Mouse (Mus musculus) sigmoid colon, adult 10 weeks (tissue): Measurements from ENCODE around the gene Muc3. TPM values are rescaled to one million over a fixed set of nuclear protein-coding genes. Genes with fewer than 3 reads are reported as not detected.

Source experiments
- polyA plus RNA-seq: library from polyadenylated mRNA; stranded (reverse); fragments of 350-450 nt; fragmentation: Illumina TruSeq; extraction: RNeasy Lipid Tissue Mini Kit (QIAGEN cat#74804); gene quantifications from one replicate; pipeline ENCODE4 v1.2.3, GENCODE M21; 2014; ENCODE audit warnings: low read depth, low replicate concordance

Muc3 gene
- 1,955 TPM for polyA plus RNA-seq

DNA sequence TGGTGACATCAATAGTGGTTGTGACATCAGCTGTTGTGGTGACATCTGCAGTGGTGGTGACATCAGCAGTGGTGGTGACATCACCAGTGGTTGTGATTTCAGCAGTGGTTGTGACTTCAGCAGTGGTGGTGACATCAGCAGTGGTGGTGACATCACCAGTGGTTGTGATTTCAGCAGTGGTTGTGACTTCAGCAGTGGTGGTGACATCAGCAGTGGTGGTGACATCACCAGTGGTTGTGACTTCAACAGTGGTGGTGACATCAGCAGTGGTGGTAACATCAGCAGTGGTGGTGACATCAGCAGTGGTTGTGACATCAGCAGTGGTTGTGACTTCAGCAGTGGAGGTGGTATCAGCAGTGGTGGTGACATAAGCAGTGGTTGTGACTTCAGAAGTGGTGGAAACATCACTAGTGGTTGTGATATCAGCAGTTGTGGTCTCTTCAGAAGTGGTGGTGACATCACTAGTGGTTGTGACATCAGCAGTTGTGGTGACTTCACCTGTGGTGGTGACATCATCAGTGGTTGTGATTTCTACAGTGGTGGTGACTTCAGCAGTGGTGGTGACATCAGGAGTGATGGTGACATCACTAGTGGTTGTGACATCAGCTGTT, at the start of gene Muc3:
TSS of gene Muc3 (minus strand) at position 51 of the 611 bp plus-strand sequence.

DNA sequence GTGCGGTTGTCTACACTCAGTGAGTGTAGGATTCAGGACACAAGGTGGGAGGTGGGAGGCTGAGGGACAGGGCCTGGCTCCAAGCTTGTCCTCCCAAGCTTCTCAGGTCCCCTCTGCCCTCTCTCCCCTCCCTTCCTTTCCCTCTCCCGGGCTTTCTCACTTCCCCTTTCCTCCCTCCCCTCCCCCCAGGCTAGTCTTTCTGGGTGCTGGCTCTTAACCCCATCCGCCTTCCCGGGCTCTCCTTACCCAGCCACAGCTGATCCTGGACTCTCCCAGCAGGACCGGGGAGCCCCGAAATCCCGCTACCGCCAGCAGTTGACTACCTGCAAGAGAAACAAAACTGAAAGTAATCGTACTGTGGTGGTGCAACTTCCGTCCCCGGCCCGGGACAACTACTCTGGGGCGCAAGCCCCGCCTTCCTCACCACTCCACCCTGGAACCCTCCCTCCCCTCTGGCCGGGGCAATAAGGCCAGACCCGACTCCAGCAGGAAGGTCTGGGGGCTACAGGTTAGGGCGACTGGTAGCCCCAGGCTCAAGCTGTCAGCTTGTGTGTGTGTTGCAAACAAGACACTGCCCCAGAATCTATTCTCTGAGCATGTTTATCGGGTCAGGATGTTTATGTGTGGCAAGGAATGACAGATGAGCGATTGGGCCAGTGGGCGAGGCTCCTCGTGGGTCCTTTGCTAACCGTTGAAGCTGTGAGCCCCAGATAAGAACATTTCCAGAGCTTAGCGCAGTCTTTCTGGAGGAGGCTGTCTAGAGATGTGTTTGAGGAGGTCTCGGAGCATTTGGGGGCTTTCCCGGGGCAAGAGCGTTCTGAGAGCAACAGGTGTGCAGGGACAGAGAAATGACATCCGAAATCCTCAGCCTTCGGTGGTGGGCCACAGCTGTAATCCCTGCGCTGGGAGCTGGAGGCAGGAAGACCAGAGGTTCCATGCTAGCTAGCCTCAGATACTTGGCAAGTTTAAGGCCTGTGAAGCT, 33.0 kb downstream of the Muc3 start, which contains the start of gene Trim56:
TSS of gene Trim56 (minus strand) at position 344 of the 982 bp plus-strand sequence.

Other genes starting within 250 kb of the Muc3 start
- gene Ift22, start 241.2 kb downstream of the Muc3 start, polyA plus RNA-seq, result 3.7 TPM
- 9.0 TPM for gene Fis1, start 196.0 kb downstream of the Muc3 start, polyA plus RNA-seq
- gene Cldn15, start 182.7 kb downstream of the Muc3 start, polyA plus RNA-seq, result 26.5 TPM
- gene Plod3, start 162.3 kb downstream of the Muc3 start, polyA plus RNA-seq, result 0.66 TPM
- gene Znhit1, start 161.3 kb downstream of the Muc3 start, polyA plus RNA-seq, result 2.3 TPM
- gene Vgf, start 122.9 kb downstream of the Muc3 start, polyA plus RNA-seq, result not detected
- gene Ap1s1, start 103.2 kb downstream of the Muc3 start, polyA plus RNA-seq, result 24.8 TPM
- gene Serpine1, start 77.1 kb downstream of the Muc3 start, polyA plus RNA-seq, result 2.5 TPM
- 31.6 TPM for gene Trim56, start 33.1 kb downstream of the Muc3 start, polyA plus RNA-seq
- 39.4 TPM for gene Muc3a, start 63.1 kb upstream of the Muc3 start, polyA plus RNA-seq
- 1.5 TPM for gene Ache, start 138.2 kb upstream of the Muc3 start, polyA plus RNA-seq
- gene Ufsp1, start 145.3 kb upstream of the Muc3 start, polyA plus RNA-seq, result 5.0 TPM
- 30.8 TPM for gene Srrt, start 158.4 kb upstream of the Muc3 start, polyA plus RNA-seq
- not detected for gene Trip6, start 165.1 kb upstream of the Muc3 start, polyA plus RNA-seq
- gene Slc12a9, start 184.3 kb upstream of the Muc3 start, polyA plus RNA-seq, result 2.0 TPM
- 8.0 TPM for gene Ephb4, start 200.8 kb upstream of the Muc3 start, polyA plus RNA-seq